Mouse (Mus musculus) midbrain, embryonic 14.5 days (tissue): ENCODE measurements around the gene 4931429L15Rik. TPM values are rescaled to one million over a fixed set of nuclear protein-coding genes. Genes with fewer than 3 reads are reported as not detected.
"Not testable (repeated sequence)": the region's sequence is repeated elsewhere in the genome, so short reads cannot be mapped to it uniquely, and the experiment has no call there.

ENCODE experiments used
- ATAC-seq: fragments of 200-750 bp; cut with Nextera tagmentation; 2 replicates; pipeline ENCODE4 v1.8.0; 2017; ENCODE audit warnings: moderate number of reproducible peaks, moderate library complexity; ENCODE audit not compliant: low FRiP score, low TSS enrichment
- DNase-seq: peaks from one replicate; pipeline ENCODE4 v3.0.0-alpha.2; 2015
- H3K27ac ChIP-seq: fragments of 300-500 bp; sonication (generic); replicated peaks from 2 replicates; pipeline ENCODE4 v1.5.1; 2014; ENCODE audit warnings: mild to moderate bottlenecking, low read depth, low read length, moderate library complexity
- H3K27me3 ChIP-seq: fragments of 300-500 bp; sonication (generic); 2 replicates; pipeline ENCODE4 v1.6.1; 2014; ENCODE audit warnings: low read length, control low read depth, mixed read lengths; ENCODE audit not compliant: control insufficient read depth, insufficient read depth
- H3K36me3 ChIP-seq: fragments of 300-500 bp; sonication (generic); 2 replicates; pipeline ENCODE4 v1.6.1; 2014; ENCODE audit warnings: low read length, control low read depth; ENCODE audit not compliant: control insufficient read depth, insufficient read depth
- H3K4me1 ChIP-seq: fragments of 300-500 bp; sonication (generic); 2 replicates; pipeline ENCODE4 v1.6.1; 2014; ENCODE audit warnings: mild to moderate bottlenecking, antibody characterized with exemption, low read length, control low read depth; ENCODE audit not compliant: control insufficient read depth, insufficient read depth
- H3K4me2 ChIP-seq: fragments of 300-500 bp; sonication (generic); 2 replicates; pipeline ENCODE4 v1.6.1; 2014; ENCODE audit warnings: mild to moderate bottlenecking, low read length, moderate library complexity
- H3K4me3 ChIP-seq: fragments of 300-500 bp; sonication (generic); replicated peaks from 2 replicates; pipeline ENCODE4 v1.5.1; 2014; ENCODE audit warnings: low read depth, low read length
- H3K9ac ChIP-seq: fragments of 300-500 bp; sonication (generic); replicated peaks from 2 replicates; pipeline ENCODE4 v1.6.1; 2014; ENCODE audit warnings: mild to moderate bottlenecking, low read length, moderate library complexity
- H3K9me3 ChIP-seq: fragments of 300-500 bp; sonication (generic); 2 replicates; pipeline ENCODE4 v1.6.1; 2016; ENCODE audit warnings: low read length, control low read depth, mixed read lengths; ENCODE audit not compliant: control insufficient read depth
- WGBS: fragments of 180-500 bp; shearing (Covaris S2); extraction: QIAGEN DNeasy Blood & Tissue Kit; methylation state at CpG from one replicate; pipeline ENCODE4 v1.1.7; 2014; 5-methylcytosine and 5-hydroxymethylcytosine counted together
- polyA plus RNA-seq: library from polyadenylated mRNA; unstranded; fragments of >200 nt; fragmentation: Nextera tagmentation; extraction: Ambion mirVana; gene quantifications from 2 replicates; pipeline ENCODE4 v1.2.1, GENCODE M21; 2014

The 4931429L15Rik gene
- polyA plus RNA-seq, 1 experiment from 2014 or later = not detected

- H3K36me3 ChIP-seq = no peaks in the 10 kb centered on the region
- peak overlapping the region; percentile 64 for H3K27ac ChIP-seq
- peaks cover 23% of the 10 kb centered on the region for H3K4me1 ChIP-seq
- H3K9me3 ChIP-seq = no peaks in the 10 kb centered on the region
- H3K9ac ChIP-seq = no peak overlapping the region
- no peak overlapping the region for H3K4me2 ChIP-seq
- ATAC-seq = no peak
- 77% methylated on average over 4 of the region's 4 CpGs for WGBS
- DNase-seq = no peak
- no peak overlapping the region for H3K4me3 ChIP-seq
- no peaks in the 10 kb centered on the region for H3K27me3 ChIP-seq
Measured at GRCm38 (mm10) chr9:46339051-46339652, 19.4 kb upstream of the 4931429L15Rik start.

GRCm38 (mm10) chr9:46338384-46338783 is 18.6 kb upstream of the 4931429L15Rik start:
- peaks cover 23% of the 10 kb centered on the region for H3K4me1 ChIP-seq
- no peak for DNase-seq
- no peaks in the 10 kb centered on the region for H3K27me3 ChIP-seq

GRCm38 (mm10) chr9:46337852-46338291 is 18.1 kb upstream of the 4931429L15Rik start:
- no peak overlapping the region for H3K9ac ChIP-seq
- no peaks in the 10 kb centered on the region for H3K36me3 ChIP-seq

More at GRCm38 (mm10) chr9:46338384-46338783, 18.6 kb upstream of the 4931429L15Rik start:
- no peak overlapping the region for H3K4me3 ChIP-seq
- H3K9me3 ChIP-seq = no peaks in the 10 kb centered on the region
- ATAC-seq = no peak
- H3K9ac ChIP-seq = no peak overlapping the region
- 12% methylated on average over 4 of the region's 4 CpGs for WGBS
- H3K36me3 ChIP-seq = no peaks in the 10 kb centered on the region
- peak overlapping the region; percentile 70 for H3K27ac ChIP-seq
- no peak overlapping the region for H3K4me2 ChIP-seq

GRCm38 (mm10) chr9:46337331-46337730 is 17.5 kb upstream of the 4931429L15Rik start:
- 23% methylated on average over 7 of the region's 7 CpGs for WGBS
- no peak overlapping the region for H3K4me3 ChIP-seq
- H3K27me3 ChIP-seq = no peaks in the 10 kb centered on the region
- H3K9me3 ChIP-seq = no peaks in the 10 kb centered on the region
- H3K4me1 ChIP-seq = peaks cover 23% of the 10 kb centered on the region
- DNase-seq (peak; percentile 30), ATAC-seq (no peak)
- H3K9ac ChIP-seq = no peak overlapping the region
- H3K36me3 ChIP-seq = no peaks in the 10 kb centered on the region
- H3K4me2 ChIP-seq = 0 out of 2 replicates have a peak overlapping the region, but pooled peaks have one; percentile 9
- peak overlapping the region; percentile 70 for H3K27ac ChIP-seq

More at GRCm38 (mm10) chr9:46337852-46338291, 18.1 kb upstream of the 4931429L15Rik start:
- no peak overlapping the region for H3K4me3 ChIP-seq
- no peaks in the 10 kb centered on the region for H3K27me3 ChIP-seq
- peak; percentile 83 for ATAC-seq
- peaks cover 23% of the 10 kb centered on the region for H3K4me1 ChIP-seq
- peak overlapping the region; percentile 70 for H3K27ac ChIP-seq
- 0% methylated on average over 3 of the region's 3 CpGs for WGBS
- DNase-seq = peak; percentile 84
- H3K9me3 ChIP-seq = no peaks in the 10 kb centered on the region
- H3K4me2 ChIP-seq = 0 out of 2 replicates have a peak overlapping the region, but pooled peaks have one; percentile 9

GRCm38 (mm10) chr9:46336294-46336693 is 16.5 kb upstream of the 4931429L15Rik start:
- H3K4me3 ChIP-seq, H3K36me3 ChIP-seq, ATAC-seq, H3K9ac ChIP-seq, H3K27ac ChIP-seq, H3K9me3 ChIP-seq, H3K27me3 ChIP-seq, H3K4me2 ChIP-seq, DNase-seq: not testable (repeated sequence)
- peaks cover 23% of the 10 kb centered on the region for H3K4me1 ChIP-seq
- WGBS = 67% methylated on average over 12 of the region's 14 CpGs

- Histone ChIP-seq H3K36me3 (no peaks in the 10 kb centered on the region), H3K27me3 (no peaks in the 10 kb centered on the region), H3K4me3 (no peak overlapping the region), H3K27ac (no peak overlapping the region), H3K9ac (no peak overlapping the region), H3K4me1 (peaks cover 23% of the 10 kb centered on the region), H3K4me2 (no peak overlapping the region), H3K9me3 (no peaks in the 10 kb centered on the region)
- DNase-seq = no peak
- ATAC-seq = no peak
- WGBS = 79% methylated on average over 10 of the region's 10 CpGs
Measured at GRCm38 (mm10) chr9:46335461-46335995, 15.7 kb upstream of the 4931429L15Rik start.

GRCm38 (mm10) chr9:46334471-46335025 is 14.8 kb upstream of the 4931429L15Rik start:
- no peaks in the 10 kb centered on the region for H3K9me3 ChIP-seq
- 30% methylated on average over 26 of the region's 26 CpGs for WGBS
- H3K4me3 ChIP-seq = no peak overlapping the region
- H3K27ac ChIP-seq = no peak overlapping the region
- ATAC-seq (no peak), DNase-seq (no peak)
- H3K4me1 ChIP-seq = peaks cover 25% of the 10 kb centered on the region
- H3K4me2 ChIP-seq = no peak overlapping the region
- H3K36me3 ChIP-seq = no peaks in the 10 kb centered on the region
- H3K9ac ChIP-seq = no peak overlapping the region
- no peaks in the 10 kb centered on the region for H3K27me3 ChIP-seq

- H3K27ac ChIP-seq = no peak overlapping the region
- H3K4me2 ChIP-seq = no peak overlapping the region
- peaks cover 21% of the 10 kb centered on the region for H3K4me1 ChIP-seq
- no peak for DNase-seq
- 27% methylated on average over 1 of the region's 1 CpGs for WGBS
- no peaks in the 10 kb centered on the region for H3K9me3 ChIP-seq
- H3K36me3 ChIP-seq = no peaks in the 10 kb centered on the region
- ATAC-seq = no peak
- no peaks in the 10 kb centered on the region for H3K27me3 ChIP-seq
- no peak overlapping the region for H3K4me3 ChIP-seq
- H3K9ac ChIP-seq = no peak overlapping the region
Measured at GRCm38 (mm10) chr9:46331301-46331700, 11.5 kb upstream of the 4931429L15Rik start.

- ATAC-seq (no peak), DNase-seq (no peak)
- Histone ChIP-seq H3K9me3 (no peaks in the 10 kb centered on the region), H3K36me3 (no peaks in the 10 kb centered on the region), H3K4me3 (no peak overlapping the region), H3K4me1 (peaks cover 21% of the 10 kb centered on the region), H3K9ac (no peak overlapping the region), H3K27me3 (no peaks in the 10 kb centered on the region), H3K27ac (no peak overlapping the region), H3K4me2 (no peak overlapping the region)
- WGBS = 50% methylated on average over 6 of the region's 6 CpGs
Measured at GRCm38 (mm10) chr9:46330586-46330895, 10.8 kb upstream of the 4931429L15Rik start.
